Mouse (Mus musculus) kidney, adult 2 months (tissue): ENCODE measurements around the gene Slmap.
A peak's percentile ranks its signal among the peaks of the same experiment; 100 is the strongest.

Experiments used
- CTCF ChIP-seq: fragments of 200-500 bp; conservative IDR thresholded peaks from 2 replicates; pipeline ENCODE4 v1.5.1; 2011; ENCODE audit warnings: low read depth, mild to moderate bottlenecking, control low read depth, low read length, moderate library complexity, mixed read lengths; ENCODE audit not compliant: insufficient read depth, insufficient read length
- POLR2A ChIP-seq: fragments of 200-500 bp; IDR thresholded peaks from one replicate; pipeline ENCODE4 v1.6.1; 2011; ENCODE audit warnings: low read depth, low read length, control low read depth

DNA sequence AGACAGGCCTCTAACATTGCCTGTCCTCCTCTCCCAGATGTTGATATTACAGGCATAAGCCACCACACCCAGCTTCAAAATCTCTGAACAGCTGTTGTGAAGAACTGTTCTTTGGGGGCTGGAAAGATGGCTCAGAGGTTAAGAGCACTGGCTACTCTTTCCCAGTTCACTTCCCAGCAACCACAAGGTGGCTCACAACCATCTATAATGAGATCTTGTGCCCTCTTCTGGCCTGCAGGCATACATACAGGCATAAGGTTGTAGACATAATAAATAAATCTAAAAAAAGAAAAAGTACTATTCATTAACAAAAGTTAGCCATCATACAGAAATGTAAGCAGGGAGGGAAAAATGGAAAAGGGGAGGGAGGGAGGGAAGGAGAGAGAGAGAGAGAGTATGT lies 98.4 kb downstream of the Slmap start:
- no peak for TF ChIP-seq POLR2A
- TF ChIP-seq CTCF, result peak; percentile 33
